Mouse (Mus musculus): Measurements from ENCODE around the gene Appbp2. TPM values are rescaled to one million over a fixed set of nuclear protein-coding genes. Genes with fewer than 3 reads are reported as not detected.

Gene Appbp2
- 6.2 and 8.3 TPM in 2 replicates for polyA plus RNA-seq (2012)

DNA sequence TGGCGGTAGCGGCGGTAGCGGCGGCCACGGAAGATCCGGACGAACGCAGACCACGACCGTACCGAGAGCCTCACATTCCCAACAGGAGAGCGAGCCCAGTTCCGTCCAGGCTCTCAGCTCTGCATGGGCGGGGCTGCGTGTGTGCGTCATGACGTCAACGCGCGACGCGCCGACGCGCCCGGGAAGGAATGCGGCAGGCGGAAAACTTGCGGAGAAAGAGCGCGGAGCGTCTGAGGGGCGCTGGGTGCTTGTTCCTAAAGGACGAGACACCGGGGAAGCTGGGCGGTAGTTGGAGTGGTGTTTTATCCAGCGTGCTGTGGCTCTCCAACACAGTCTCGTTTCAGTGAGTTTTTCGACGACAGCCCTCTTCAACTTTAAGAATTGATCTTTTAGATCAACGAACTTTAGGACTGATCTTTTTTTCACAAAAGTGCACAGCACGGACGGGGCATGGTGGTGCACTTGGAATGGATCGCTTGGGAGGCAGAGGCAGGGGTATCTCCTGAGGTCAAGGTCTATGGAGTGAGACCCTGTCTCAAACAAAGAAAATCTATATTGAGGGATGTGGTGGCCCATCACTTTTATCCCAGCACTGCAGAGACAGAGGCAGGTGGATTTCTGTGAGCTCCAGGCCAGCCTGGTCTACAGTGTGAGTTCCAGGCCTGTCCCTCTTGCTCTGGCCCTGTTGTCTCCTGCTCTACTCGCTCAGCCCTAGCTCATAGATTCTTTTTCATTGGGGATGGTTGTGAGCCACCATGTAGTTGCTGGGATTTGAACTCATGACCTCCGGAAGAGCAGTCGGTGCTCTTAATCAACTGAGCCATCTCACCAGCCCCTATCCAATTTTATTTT lies at the start of gene Appbp2:
Gene Appbp2 (minus strand): TSS at position 141 of the 852 bp plus-strand sequence.
- no peak for TF ChIP-seq GATA1 (IDR thresholded peaks at IDR 0.05; ENCODE audit: low read length)

- no peak for TF ChIP-seq GATA1 (IDR thresholded peaks at IDR 0.05; ENCODE audit: low read length)
These were observed 46.4 kb upstream of the Appbp2 start for GRCm38 (mm10) chr11:85281219-85281878.

- no peak for TF ChIP-seq GATA1 (IDR thresholded peaks at IDR 0.05; ENCODE audit: low read length)
These were observed 43.2 kb upstream of the Appbp2 start for GRCm38 (mm10) chr11:85278175-85278574.

DNA sequence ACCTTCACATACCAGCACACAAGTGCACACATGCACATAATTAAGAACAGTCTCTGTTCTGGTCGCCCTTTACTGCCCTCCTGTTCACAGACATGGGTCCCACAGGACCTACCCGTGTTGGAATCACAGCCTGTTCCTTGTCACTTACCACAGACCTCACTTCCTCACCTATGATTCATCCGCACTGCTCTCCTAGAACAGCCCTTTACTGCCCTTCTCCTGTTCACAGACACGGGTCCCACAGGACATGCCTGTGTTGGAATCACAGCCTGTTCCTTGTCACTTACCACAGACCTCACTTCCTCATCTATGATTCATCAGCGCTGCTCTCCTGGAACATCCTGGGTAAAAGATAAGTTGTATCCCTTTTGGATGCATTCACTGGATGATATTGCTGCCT lies 42.7 kb upstream of the Appbp2 start:
- TF ChIP-seq GATA1 (IDR thresholded peaks at IDR 0.05; ENCODE audit: low read length): no peak

GRCm38 (mm10) chr11:85275151-85275550 lies 40.2 kb upstream of the Appbp2 start:
- no peak for TF ChIP-seq GATA1 (IDR thresholded peaks at IDR 0.05; ENCODE audit: low read length)

DNA sequence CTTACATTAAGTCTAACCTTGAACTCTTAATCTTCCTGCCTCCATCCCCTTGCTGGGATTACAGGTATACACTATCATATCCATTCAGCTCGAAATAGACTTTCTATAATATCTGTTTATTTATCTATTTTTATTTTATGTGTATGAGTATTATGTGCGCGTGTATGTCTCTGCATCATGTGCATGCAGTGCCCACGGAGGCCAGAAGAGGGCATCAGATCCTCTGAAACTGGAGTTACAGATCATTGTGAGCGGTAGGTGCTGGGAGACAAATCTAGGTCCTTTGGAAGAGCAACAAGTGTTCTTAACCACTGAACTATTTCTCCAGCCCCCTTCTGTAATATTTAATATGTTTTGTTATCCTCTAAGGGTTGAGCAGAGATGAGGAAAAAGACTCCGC lies 38.4 kb upstream of the Appbp2 start:
- no peak for TF ChIP-seq GATA1 (IDR thresholded peaks at IDR 0.05; ENCODE audit: low read length)

GRCm38 (mm10) chr11:85270631-85271030 lies 35.7 kb upstream of the Appbp2 start:
- TF ChIP-seq GATA1 (IDR thresholded peaks at IDR 0.05; ENCODE audit: low read length): no peak

GRCm38 (mm10) chr11:85267393-85267792 lies 32.5 kb upstream of the Appbp2 start:
- no peak for TF ChIP-seq GATA1 (IDR thresholded peaks at IDR 0.05; ENCODE audit: low read length)

- no peak for TF ChIP-seq GATA1 (IDR thresholded peaks at IDR 0.05; ENCODE audit: low read length)
These were observed 29.7 kb upstream of the Appbp2 start for GRCm38 (mm10) chr11:85264635-85265034.

GRCm38 (mm10) chr11:85261192-85261591 lies 26.3 kb upstream of the Appbp2 start:
- no peak for TF ChIP-seq GATA1 (IDR thresholded peaks at IDR 0.05; ENCODE audit: low read length)

GRCm38 (mm10) chr11:85258966-85259365 lies 24.0 kb upstream of the Appbp2 start:
- TF ChIP-seq GATA1 (IDR thresholded peaks at IDR 0.05; ENCODE audit: low read length): no peak

GRCm38 (mm10) chr11:85255471-85256027 lies 20.6 kb upstream of the Appbp2 start:
- TF ChIP-seq GATA1 (IDR thresholded peaks at IDR 0.05; ENCODE audit: low read length): no peak

GRCm38 (mm10) chr11:85253641-85254040 lies 18.7 kb upstream of the Appbp2 start:
- TF ChIP-seq GATA1 (IDR thresholded peaks at IDR 0.05; ENCODE audit: low read length): no peak

- TF ChIP-seq GATA1 (IDR thresholded peaks at IDR 0.05; ENCODE audit: low read length): no peak
These were observed 18.1 kb upstream of the Appbp2 start for GRCm38 (mm10) chr11:85253006-85253405.

GRCm38 (mm10) chr11:85251955-85252354 lies 17.0 kb upstream of the Appbp2 start:
- no peak for TF ChIP-seq GATA1 (IDR thresholded peaks at IDR 0.05; ENCODE audit: low read length)

DNA sequence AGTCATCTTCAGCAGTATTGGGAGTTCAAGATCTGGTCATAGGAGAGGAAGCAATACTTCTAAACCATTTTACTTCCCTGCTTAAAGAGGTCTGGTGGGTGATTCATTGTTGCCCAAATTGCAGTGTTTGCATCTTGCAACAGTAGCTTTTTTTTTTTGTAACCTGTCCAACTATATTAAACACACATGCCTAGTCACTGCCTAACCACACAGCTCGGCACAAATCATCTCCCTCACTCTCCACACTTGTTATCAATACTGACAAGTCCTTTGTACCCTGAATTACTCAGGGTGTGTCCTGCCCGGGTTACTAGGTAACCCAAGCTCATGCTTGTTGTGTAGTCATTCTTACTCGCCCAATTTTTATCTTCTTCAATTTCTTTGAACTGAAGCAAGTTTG lies 15.5 kb upstream of the Appbp2 start:
- no peak for TF ChIP-seq GATA1 (IDR thresholded peaks at IDR 0.05; ENCODE audit: low read length)
